Mouse (Mus musculus) forebrain, postnatal 0 days (tissue): ENCODE data around the gene Supv3l1. TPM values are rescaled to one million over a fixed set of nuclear protein-coding genes. Genes with fewer than 3 reads are reported as not detected.
"Not testable (repeated sequence)": the region's sequence is repeated elsewhere in the genome, so short reads cannot be mapped to it uniquely, and the experiment has no call there.

Experiments
- ATAC-seq: fragments of 200-750 bp; cut with Nextera tagmentation; 2 replicates; pipeline ENCODE4 v1.8.0; 2017; ENCODE audit warnings: mild to moderate bottlenecking, moderate library complexity
- DNase-seq: peaks from one replicate; pipeline ENCODE4 v3.0.0-alpha.2; 2015
- H3K27ac ChIP-seq: fragments of 300-500 bp; sonication (generic); 2 replicates; pipeline ENCODE4 v1.5.1; 2014; ENCODE audit warnings: low read depth, mild to moderate bottlenecking, antibody characterized with exemption, low read length, moderate library complexity, mixed read lengths
- H3K27me3 ChIP-seq: fragments of 300-500 bp; sonication (generic); 2 replicates; pipeline ENCODE4 v1.6.1; 2014; ENCODE audit warnings: mild to moderate bottlenecking, low read length, mixed read lengths; ENCODE audit not compliant: insufficient read depth
- H3K36me3 ChIP-seq: fragments of 300-500 bp; sonication (generic); 2 replicates; pipeline ENCODE4 v1.6.1; 2014; ENCODE audit warnings: mild to moderate bottlenecking, moderate library complexity; ENCODE audit not compliant: insufficient read depth
- H3K4me1 ChIP-seq: fragments of 300-500 bp; sonication (generic); 2 replicates; pipeline ENCODE4 v1.6.1; 2014; ENCODE audit warnings: antibody characterized with exemption; ENCODE audit not compliant: insufficient read depth
- H3K4me2 ChIP-seq: fragments of 300-500 bp; sonication (generic); 2 replicates; pipeline ENCODE4 v1.6.1; 2014; ENCODE audit warnings: low read depth, mild to moderate bottlenecking, moderate library complexity
- H3K4me3 ChIP-seq: fragments of 300-500 bp; sonication (generic); 2 replicates; pipeline ENCODE4 v1.5.1; 2014; ENCODE audit warnings: low read depth, low read length, mixed read lengths
- H3K9ac ChIP-seq: fragments of 300-500 bp; sonication (generic); 2 replicates; pipeline ENCODE4 v1.6.1; 2014; ENCODE audit warnings: mild to moderate bottlenecking
- H3K9me3 ChIP-seq: fragments of 300-500 bp; sonication (generic); 2 replicates; pipeline ENCODE4 v1.6.1; 2016; ENCODE audit warnings: low read length
- CTCF ChIP-seq: sonication (generic); IDR thresholded peaks from 2 replicates; pipeline ENCODE4 v1.5.1; 2016; ENCODE audit warnings: antibody characterized with exemption, control low read depth, low read depth
- WGBS: fragments of 180-500 bp; shearing (Covaris S2); extraction: QIAGEN DNeasy Blood & Tissue Kit; methylation state at CpG from one replicate; pipeline ENCODE4 v1.1.7; 2014; 5-methylcytosine and 5-hydroxymethylcytosine counted together
- polyA plus RNA-seq: library from polyadenylated mRNA; unstranded; fragments of >200 nt; fragmentation: Nextera tagmentation; extraction: Ambion mirVana; gene quantifications from 2 replicates; pipeline ENCODE4 v1.2.1, GENCODE M21; 2015
- total RNA-seq: library from RNA; depleted of rRNA; stranded (reverse); fragments of >200 nt; gene quantifications from 2 replicates; pipeline ENCODE4 v1.2.3, GENCODE M21; 2014; rRNA removed

Gene Supv3l1
- total RNA-seq: 23.5 and 26.0 TPM in 2 replicates
- polyA plus RNA-seq: 13.2 and 15.8 TPM in 2 replicates

GRCm38 (mm10) chr10:62449364-62450279 lies at the start of gene Supv3l1, which contains the start of gene 4930507D05Rik:
Gene Supv3l1, minus strand, starts transcription at chr10:62449738.
Gene 4930507D05Rik, plus strand, starts transcription at chr10:62449489.
- peak; percentile 96 for DNase-seq
- TF ChIP-seq CTCF: no peak
- peak; percentile 98 for ATAC-seq
- Histone ChIP-seq H3K27ac (peak within 1 kb of the TSS; percentile 88), H3K36me3 (peaks cover 26% of the 10 kb centered on the region), H3K9ac (peak within 1 kb of the TSS; percentile 73), H3K9me3 (no peaks in the 10 kb centered on the region), H3K27me3 (no peaks in the 10 kb centered on the region), H3K4me3 (peak within 1 kb of the TSS; percentile 73), H3K4me2 (peak within 1 kb of the TSS; percentile 62), H3K4me1 (peaks cover 3% of the 10 kb centered on the region; the same call in 1 of the 2 replicates)
- whole genome bisulfite sequencing: 2% methylated on average over 70 of the region's 73 CpGs

DNA sequence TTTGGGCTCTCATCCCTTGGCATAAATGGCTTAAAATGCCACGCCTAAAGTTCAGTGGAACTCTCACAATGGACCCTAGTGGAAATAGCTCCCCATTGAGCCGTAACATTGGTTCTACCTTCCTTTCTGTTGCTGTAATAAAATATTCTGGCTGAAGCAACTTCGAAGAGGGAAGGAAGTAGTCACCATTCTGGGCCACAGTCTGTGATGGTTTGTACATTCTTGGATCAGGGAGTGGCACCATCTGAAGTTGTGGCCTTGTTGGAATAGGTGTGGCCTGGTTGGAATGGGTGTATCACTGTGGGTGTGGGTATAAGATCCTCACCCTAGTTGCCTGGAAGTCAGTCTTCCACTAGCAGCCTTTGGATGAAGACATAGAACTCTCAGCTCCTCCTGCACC lies 42.1 kb upstream of the Supv3l1 start:
- not testable (repeated sequence) for H3K36me3 ChIP-seq, H3K27ac ChIP-seq, H3K4me3 ChIP-seq, ATAC-seq, H3K27me3 ChIP-seq, H3K9ac ChIP-seq, DNase-seq, H3K4me1 ChIP-seq, H3K4me2 ChIP-seq, H3K9me3 ChIP-seq
- 89% methylated on average over 3 of the region's 3 CpGs for WGBS

- Histone ChIP-seq H3K27me3 (no peaks in the 10 kb centered on the region), H3K4me3 (no peak overlapping the region), H3K9me3 (no peaks in the 10 kb centered on the region), H3K27ac (no peak overlapping the region), H3K36me3 (no peaks in the 10 kb centered on the region), H3K4me2 (no peak overlapping the region), H3K9ac (no peak overlapping the region), H3K4me1 (peaks cover 3% of the 10 kb centered on the region; the same call in 1 of the 2 replicates)
- DNase-seq: peak; percentile 40
- TF ChIP-seq CTCF: peak; percentile 65
- ATAC-seq: no peak
- WGBS: 18% methylated on average over 1 of the region's 1 CpGs
Observed at GRCm38 (mm10) chr10:62488266-62488665, 38.7 kb upstream of the Supv3l1 start.

DNA sequence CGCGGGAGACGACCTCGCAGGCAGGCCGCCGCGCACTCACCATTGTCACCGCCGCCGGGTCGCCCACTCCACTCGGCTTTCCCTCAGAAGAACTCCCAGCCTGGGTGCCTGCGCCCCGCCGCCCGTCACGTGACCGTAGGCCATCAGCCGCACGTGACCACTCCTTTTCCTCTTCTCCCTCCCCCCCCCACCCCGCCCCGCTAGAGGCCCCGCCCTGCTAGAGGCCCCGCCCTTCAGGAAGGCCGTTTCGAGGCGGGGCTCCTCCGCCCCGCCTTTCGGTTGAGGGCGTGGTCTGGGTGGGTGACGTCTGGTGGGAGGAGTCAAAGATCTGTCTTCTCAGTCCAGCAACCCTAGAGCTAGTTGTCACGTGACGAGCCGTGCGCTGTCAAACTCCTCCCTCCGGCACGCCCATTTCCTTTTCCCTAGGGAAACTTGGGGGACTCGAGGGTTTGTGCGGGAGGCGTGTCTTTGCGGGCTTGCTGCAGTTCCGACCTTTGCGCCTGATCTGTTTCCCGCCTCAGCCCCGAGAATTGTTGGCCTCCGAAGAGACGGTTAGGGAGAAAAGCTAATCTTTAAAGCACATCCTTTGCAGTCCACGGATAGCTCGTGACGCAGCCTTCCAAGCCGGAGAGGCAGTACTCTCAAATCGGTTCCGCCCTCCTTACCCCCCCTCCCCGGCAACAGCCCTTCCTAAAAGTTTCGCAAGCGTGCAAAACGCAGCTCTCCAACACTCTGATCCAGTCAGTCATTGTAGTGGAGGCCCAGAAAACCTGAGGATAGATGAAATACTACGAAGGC lies 37.3 kb upstream of the Supv3l1 start, which contains the start of gene Vps26a:
Gene Vps26a, minus strand, starts transcription at position 188 of the 798 bp plus-strand sequence.
- under 1% methylated on average over 54 of the region's 59 CpGs for WGBS
- H3K4me3 ChIP-seq: peak within 1 kb of the TSS; percentile 96
- H3K9ac ChIP-seq: peak within 1 kb of the TSS; percentile 78
- H3K27me3 ChIP-seq: no peaks in the 10 kb centered on the region
- H3K4me2 ChIP-seq: peak within 1 kb of the TSS; percentile 74
- DNase-seq (peak; percentile 99), ATAC-seq (peak; percentile 94)
- H3K4me1 ChIP-seq: peaks cover 3% of the 10 kb centered on the region; the same call in 1 of the 2 replicates
- no peak for TF ChIP-seq CTCF
- H3K36me3 ChIP-seq: no peaks in the 10 kb centered on the region
- H3K9me3 ChIP-seq: no peaks in the 10 kb centered on the region
- H3K27ac ChIP-seq: peak within 1 kb of the TSS; percentile 82

- ATAC-seq (peak; percentile 61; the same call in 1 of the 2 replicates), DNase-seq (peak; percentile 46)
- H3K4me1 ChIP-seq: peaks cover 3% of the 10 kb centered on the region; the same call in 1 of the 2 replicates
- H3K9me3 ChIP-seq: no peaks in the 10 kb centered on the region
- peak overlapping the region; percentile 96 for H3K4me3 ChIP-seq
- H3K36me3 ChIP-seq: no peaks in the 10 kb centered on the region
- no peaks in the 10 kb centered on the region for H3K27me3 ChIP-seq
- TF ChIP-seq CTCF: no peak
- H3K27ac ChIP-seq: peak overlapping the region; percentile 82
- WGBS: under 1% methylated on average over 42 of the region's 48 CpGs
- H3K9ac ChIP-seq: peak overlapping the region; percentile 78
- H3K4me2 ChIP-seq: peak overlapping the region; percentile 74
Observed at GRCm38 (mm10) chr10:62485878-62486582, 36.5 kb upstream of the Supv3l1 start.

- TF ChIP-seq CTCF: no peak
Observed at GRCm38 (mm10) chr10:62481108-62481852, 31.7 kb upstream of the Supv3l1 start.

More at GRCm38 (mm10) chr10:62481108-62481852, 31.7 kb upstream of the Supv3l1 start:
- Histone ChIP-seq H3K4me3 (no peak overlapping the region), H3K9me3 (no peaks in the 10 kb centered on the region), H3K36me3 (peaks cover 6% of the 10 kb centered on the region; the same call in 1 of the 2 replicates), H3K9ac (no peak overlapping the region), H3K27ac (no peak overlapping the region), H3K4me1 (peaks cover 3% of the 10 kb centered on the region; the same call in 1 of the 2 replicates), H3K4me2 (no peak overlapping the region), H3K27me3 (no peaks in the 10 kb centered on the region)
- no peak for DNase-seq
- WGBS: 45% methylated on average over 7 of the region's 7 CpGs
- ATAC-seq: no peak
